Mouse (Mus musculus) adipocyte (in vitro differentiated cells): ENCODE results near the gene Tnip2.

Experiments
- DNase-seq: peaks from one replicate; pipeline ENCODE4 v3.0.0-alpha.2; 2016; ENCODE audit warnings: low spot score

Gene Tnip2

GRCm38 (mm10) chr5:34461294-34461693 is 52.5 kb downstream of the Tnip2 start:
- no peak for DNase-seq

- DNase-seq, result no peak
Observed at GRCm38 (mm10) chr5:34458994-34459393, 54.8 kb downstream of the Tnip2 start.

- no peak for DNase-seq
Observed at GRCm38 (mm10) chr5:34446207-34446606, 67.6 kb downstream of the Tnip2 start.
